Mouse (Mus musculus) heart, postnatal 14 days (tissue): Measurements from ENCODE around the gene Blvrb. TPM values are rescaled to one million over a fixed set of nuclear protein-coding genes. Genes with fewer than 3 reads are reported as not detected.

Source experiments
- DNase-seq, 2 experiments: peaks; one replicate each; pipeline ENCODE4 v3.0.0; 2021 to 2022
- intact Hi-C: fragments of 180-260 bp; cut with DNase I; formaldehyde crosslinking; loops from one replicate; pipeline ENCODE4 v1.15.1; 2025
- total RNA-seq, 2 experiments: library from RNA; stranded (reverse); gene quantifications; 2 replicates each; pipeline ENCODE4 v1.2.3; 2021

Blvrb gene
- total RNA-seq, 2 experiments from 2014 or later = 34.3 to 34.9 TPM

- peak in 1 of 2 experiments; percentile 17 for DNase-seq
- intact Hi-C loops = loop anchor here (2.0 to 5.0 kb wide), 4 partner anchors 39 to 110 kb away; partner anchors contain the start of gene Ltbp4
These were observed 1.0 kb upstream of the Blvrb start for GRCm38 (mm10) chr7:27446521-27447418.

DNA sequence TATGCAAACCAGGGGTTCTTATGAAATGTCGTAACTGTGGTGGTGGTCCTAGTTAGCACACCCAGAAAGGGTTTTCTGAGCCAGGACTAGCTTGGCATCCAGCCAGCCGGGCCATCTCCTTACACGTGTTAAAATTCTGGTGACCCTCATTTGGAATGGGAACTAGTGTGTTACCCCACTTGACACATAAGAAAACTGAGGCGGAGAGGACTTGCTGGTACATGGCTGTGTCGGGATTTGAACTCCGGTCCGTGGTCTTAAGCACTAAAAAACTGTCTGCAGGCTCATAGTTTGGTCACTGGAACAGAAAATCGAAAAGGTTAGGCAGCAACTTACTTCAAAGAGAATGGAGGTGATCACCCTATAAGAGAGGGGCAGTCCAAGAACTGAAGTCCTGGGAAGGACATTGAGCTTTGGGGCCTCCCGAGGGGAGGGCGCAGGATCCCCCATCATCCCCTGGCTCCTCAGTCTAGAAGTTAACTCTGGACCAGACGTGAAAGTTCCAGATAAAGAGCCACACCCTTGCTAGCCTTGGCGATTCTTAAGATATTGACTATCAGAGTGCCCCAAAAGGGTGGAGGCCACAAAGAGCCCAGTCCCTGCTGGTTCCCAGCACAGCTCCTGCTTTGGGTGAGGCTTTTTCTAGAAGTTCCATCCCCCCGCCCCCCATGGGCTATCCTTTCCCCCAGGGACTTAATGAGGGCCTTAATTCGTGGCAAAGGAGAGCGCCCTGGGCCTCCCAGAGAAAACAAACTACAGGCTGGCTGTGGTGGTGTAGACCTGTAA, 836 bp downstream of the Blvrb start:
- DNase-seq = peak; percentile 18 to 37
- intact Hi-C loops = loop anchor here (2.0 to 5.0 kb wide), 4 partner anchors 24 to 86 kb away; partner anchors contain the start of gene Sertad3

GRCm38 (mm10) chr7:27449256-27449862, 1.6 kb downstream of the Blvrb start:
- intact Hi-C loops = loop anchor here (2.0 to 5.0 kb wide), 4 partner anchors 23 to 87 kb away; partner anchors contain the start of gene Sertad3
- DNase-seq = peak; percentile 72 to 86

GRCm38 (mm10) chr7:27451359-27451758, 3.6 kb downstream of the Blvrb start:
- no peak for DNase-seq
- intact Hi-C loops = no loop called here

- no peak for DNase-seq
- intact Hi-C loops = no loop called here
These were observed 4.5 kb downstream of the Blvrb start for GRCm38 (mm10) chr7:27452206-27452770.

DNA sequence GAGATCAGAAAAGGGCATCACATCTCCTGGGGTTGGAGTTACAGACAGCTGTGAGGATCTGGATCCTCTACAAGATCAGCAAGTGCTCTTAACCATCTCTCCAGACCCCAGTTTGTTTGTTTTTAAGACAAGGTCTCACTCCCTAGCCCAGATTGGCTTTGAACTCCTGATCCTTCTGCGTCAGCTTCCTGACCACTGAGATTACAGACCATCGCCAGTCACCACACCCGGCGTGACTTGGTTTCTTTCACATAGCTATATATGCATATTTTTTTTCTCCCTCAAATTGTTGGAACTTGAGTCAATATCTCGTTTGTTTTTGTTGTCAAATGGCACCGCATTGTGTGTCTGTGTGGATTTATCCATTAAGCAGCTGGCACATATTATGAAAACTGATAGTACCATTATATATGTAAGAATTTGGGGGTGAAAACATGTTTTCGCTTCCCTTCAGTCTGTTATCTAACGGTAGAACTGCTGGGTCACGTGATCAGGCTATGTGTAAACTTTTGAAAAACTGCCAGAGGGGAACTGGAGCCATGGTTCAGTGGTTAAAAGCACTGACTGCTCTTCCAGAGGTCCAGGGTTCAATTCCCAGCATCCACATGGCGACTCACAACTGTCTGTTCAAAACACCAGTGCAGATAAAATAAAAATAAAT, 6.8 kb downstream of the Blvrb start:
- intact Hi-C loops = no loop called here
- no peak for DNase-seq

DNA sequence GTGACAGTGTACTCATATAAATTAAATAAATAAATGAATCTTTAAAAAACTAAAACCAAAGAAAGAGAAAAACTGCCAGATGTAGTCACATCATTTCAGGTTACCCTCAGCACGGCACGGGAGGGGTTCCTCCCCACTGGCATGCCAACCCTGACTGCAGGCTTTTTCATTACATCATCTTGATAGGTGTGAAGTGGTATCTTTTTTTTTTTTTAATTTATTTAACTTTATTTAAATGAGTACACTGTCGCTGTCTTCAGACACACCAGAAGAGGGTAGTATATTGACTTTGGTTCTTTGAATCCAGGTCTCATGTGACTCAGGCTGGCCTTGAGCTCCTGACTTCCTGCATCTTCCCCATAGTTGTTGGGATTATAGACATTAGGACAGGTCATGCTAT, 7.5 kb downstream of the Blvrb start:
- no peak for DNase-seq

DNA sequence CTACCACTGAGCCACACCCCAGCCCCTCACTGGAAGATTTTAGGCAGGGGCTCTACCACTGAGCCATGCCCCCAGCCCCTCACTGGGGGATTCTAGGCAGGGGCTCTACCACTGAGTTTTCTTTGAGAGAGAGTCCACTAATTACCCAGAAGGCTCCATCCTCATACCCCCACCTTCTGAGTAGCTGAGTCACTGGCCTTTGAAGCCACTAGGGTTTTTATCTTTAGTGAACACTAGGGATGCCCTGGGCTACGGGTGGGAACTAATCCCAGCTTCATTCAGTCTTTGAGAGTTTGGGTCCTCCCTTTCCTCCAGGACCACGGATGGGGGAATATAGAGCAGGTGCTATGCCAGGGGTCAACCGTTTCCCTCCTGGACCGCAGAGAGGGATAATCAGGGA, 10.8 kb downstream of the Blvrb start:
- intact Hi-C loops = no loop called here
- no peak for DNase-seq

More for the DNA sequence above, 7.5 kb downstream of the Blvrb start:
- intact Hi-C loops = no loop called here

DNA sequence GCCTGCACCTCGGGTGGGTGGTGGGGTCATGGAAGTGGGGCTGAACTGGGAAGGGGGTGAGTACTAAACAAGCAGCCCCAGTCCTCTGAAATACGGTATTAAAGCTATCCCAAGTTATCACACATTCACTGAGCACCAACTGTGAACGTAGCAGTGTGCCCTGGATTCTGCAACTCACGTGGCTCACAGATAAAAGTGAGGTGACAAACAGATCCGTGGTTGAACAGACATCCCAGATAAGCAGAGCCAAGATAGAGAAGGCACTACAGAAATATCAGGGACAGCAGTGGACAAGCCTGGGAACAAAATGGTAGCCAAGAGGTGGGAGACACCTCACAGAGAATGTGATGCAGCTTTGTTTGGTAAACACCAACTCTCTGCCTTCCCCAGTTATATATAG, 11.9 kb downstream of the Blvrb start:
- intact Hi-C loops = no loop called here
- no peak for DNase-seq

GRCm38 (mm10) chr7:27460477-27460876, 12.7 kb downstream of the Blvrb start:
- intact Hi-C loops = no loop called here
- no peak for DNase-seq

GRCm38 (mm10) chr7:27467648-27468047, 19.9 kb downstream of the Blvrb start:
- intact Hi-C loops = no loop called here
- DNase-seq = no peak

- DNase-seq = no peak
- intact Hi-C loops = loop anchor here (2.0 to 10.0 kb wide), 2 partner anchors 23 to 53 kb away; partner anchors contain the start of gene Hipk4
These were observed 23.8 kb downstream of the Blvrb start for GRCm38 (mm10) chr7:27471390-27472120.

- intact Hi-C loops = loop anchor here (2.0 to 10.0 kb wide), 2 partner anchors 24 to 52 kb away; partner anchors contain the start of gene Hipk4
- DNase-seq = no peak
These were observed 24.8 kb downstream of the Blvrb start for GRCm38 (mm10) chr7:27472596-27472995.

DNA sequence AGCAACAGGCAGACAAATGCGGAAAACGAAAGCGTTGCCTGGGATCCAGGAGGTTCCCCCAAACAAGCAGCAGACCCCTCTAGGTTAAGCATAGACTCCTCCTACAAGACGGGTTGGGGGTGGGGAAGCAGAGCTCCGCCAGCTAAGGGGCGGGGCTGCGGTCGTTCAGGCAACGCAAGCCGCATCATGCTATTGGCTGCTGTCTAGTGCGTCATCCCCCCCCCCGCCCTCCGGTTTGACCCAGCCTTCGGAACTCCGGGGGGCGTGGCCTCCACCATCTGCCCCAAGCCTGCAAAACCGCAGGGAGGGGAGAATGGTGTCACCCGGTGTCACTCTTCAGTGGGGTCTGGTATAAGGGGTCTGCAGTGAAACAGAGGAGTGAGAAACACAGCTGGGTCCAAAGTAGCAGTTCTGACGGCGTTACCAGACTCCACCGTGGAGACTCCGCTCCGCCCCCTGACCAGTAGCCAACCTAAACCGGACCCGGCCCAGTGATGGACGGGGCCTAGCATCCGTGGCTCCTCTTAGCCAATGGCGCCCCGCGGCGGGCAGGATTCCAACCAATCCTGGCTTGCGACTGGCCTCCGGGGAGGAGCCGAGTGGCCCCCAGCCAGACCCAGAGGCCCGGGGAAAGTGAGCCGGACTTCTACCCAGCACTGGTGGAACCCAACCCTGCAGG, 25.5 kb downstream of the Blvrb start, which contains the start of gene Sertad3:
Sertad3 (plus strand) TSS at position 613 of the 679 bp plus-strand sequence.
- peak; percentile 100 for DNase-seq
- intact Hi-C loops = loop anchor here (2.0 to 10.0 kb wide), 2 partner anchors 24 to 52 kb away; partner anchors contain the start of gene Hipk4

DNA sequence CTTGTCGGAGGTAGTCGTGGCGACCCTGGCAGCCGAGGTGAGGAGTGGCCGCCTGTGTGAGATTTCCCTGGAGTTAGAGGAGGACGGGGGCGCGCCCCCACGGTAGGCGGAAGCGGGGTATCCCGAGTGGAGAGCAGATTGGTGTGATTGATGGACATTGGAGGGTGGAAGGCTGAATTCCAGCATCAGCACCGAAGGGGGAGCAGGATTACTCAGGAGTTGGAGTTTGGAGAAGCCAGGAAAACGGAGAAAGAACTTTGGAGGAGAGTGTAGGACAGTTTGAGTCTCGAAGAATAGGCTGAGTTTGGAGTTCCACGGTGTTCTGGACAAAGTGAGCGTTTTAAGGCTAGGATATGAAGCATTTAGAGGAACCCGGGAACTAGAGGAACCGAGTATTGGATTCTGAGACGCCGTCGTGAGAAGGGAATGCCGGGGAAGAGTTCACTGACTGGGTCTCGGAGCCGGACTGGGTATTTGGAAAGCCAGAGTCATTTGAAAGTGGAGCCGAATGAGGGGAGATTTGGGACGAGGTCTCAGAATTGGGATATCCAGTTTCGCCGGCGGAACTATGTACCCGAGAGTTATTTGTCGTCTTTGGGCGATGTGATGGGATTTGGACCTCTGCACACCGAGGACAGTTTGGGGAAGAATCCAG, 26.2 kb downstream of the Blvrb start:
- DNase-seq = no peak
- intact Hi-C loops = loop anchor here (2.0 to 10.0 kb wide), 3 partner anchors 15 to 51 kb away; partner anchors contain the start of gene Hipk4

DNA sequence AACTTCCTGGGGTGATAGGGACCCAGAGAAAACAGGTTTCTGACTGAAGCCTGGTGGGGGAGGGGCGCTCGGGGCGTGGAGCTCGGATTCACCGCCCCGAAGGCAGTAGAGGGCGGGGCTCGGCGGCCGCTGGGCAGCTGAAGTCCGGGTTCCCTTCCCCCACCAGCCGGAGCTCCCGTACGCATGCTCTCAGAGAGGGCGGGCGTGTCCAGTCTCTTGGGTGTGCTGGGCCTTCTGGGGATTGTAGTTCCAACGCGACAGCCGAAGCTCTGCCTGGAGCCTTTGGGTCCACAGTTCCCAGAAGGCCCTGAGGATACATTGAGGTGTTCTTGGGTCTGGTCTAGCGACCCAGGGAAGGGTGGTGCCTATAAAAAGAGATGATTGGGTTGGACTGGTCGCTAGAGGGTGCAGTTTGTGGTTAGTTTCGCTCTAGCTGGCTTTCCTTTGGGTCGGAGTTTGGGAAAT, 26.7 kb downstream of the Blvrb start:
- DNase-seq = peak; percentile 98 to 99
- intact Hi-C loops = loop anchor here (2.0 to 10.0 kb wide), 2 partner anchors 14 to 50 kb away; partner anchors contain the start of gene Hipk4

DNA sequence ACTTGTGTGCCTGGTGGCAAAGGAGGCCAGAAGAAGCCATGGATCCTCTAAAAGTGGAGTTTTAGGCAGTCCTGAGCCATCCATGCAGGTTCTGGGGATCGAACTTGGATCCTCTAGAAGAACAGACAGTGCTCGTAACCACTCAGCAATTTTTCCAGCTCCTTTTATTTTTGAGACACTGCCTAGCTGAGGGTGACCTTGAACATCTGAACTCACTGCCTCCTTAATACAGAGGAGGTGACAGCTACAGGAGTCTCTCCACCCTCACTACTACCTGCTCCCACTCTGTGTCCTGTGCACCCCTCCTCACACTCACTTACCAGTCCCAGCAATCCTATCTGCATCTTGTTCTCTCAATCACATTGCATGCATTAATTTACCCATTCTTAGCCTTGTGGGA, 27.8 kb downstream of the Blvrb start:
- intact Hi-C loops = loop anchor here (2.0 to 10.0 kb wide), 2 partner anchors 13 to 49 kb away; partner anchors contain the start of gene Hipk4
- no peak for DNase-seq
